ENCODE assay signal across 10 mouse cellular contexts in genomic region chr19:5723934-5724548, GRCm38 (mm10). TPM values are rescaled to one million over a fixed set of nuclear protein-coding genes. Genes with fewer than 3 reads are reported as not detected.
A peak's percentile ranks its signal among the peaks of the same experiment; 100 is the strongest.
DNase-seq lines count a peak whose midpoint lies in the region; ATAC-seq and TF ChIP-seq lines count a peak whose summit lies in the region.
"Had no signal": no experiment of that assay in that cellular context is flagged by ENCODE, and none has a peak within 500 bp of the region (broad histone marks: within the 10 kb centered on the region; RNA-seq: fewer than 3 reads in every experiment).

No protein-coding gene starts in this region.

- peak overlapping the region; percentile 86; the same call in 1 of the 2 replicates for H3K27ac ChIP-seq in lung, embryonic 14.5 days (ENCODE audit: low read depth)
- no peak overlapping the region for H3K27ac ChIP-seq in hindbrain, postnatal 0 days

- 62% methylated on average over 4 of the region's 4 CpGs for WGBS in lung, embryonic 14.5 days
- 74% methylated on average over 4 of the region's 4 CpGs for WGBS in hindbrain, postnatal 0 days

- TF ChIP-seq POLR2A in myocyte (IDR thresholded peaks at IDR 0.05; ENCODE audit: insufficient read length, low read depth): peak; percentile 31

- H3K36me3 ChIP-seq in erythroblast, embryonic 14.5 days (ENCODE audit: control insufficient read depth): peaks cover 87% of the 10 kb centered on the region
- peaks cover 56% of the 10 kb centered on the region for H3K36me3 ChIP-seq in lung, embryonic 14.5 days (ENCODE audit: insufficient read depth)
- H3K36me3 ChIP-seq in hindbrain, postnatal 0 days (ENCODE audit: insufficient read depth, low read length): peaks cover 27% of the 10 kb centered on the region
- peaks cover 43% of the 10 kb centered on the region for H3K36me3 ChIP-seq in myocyte (ENCODE audit: control insufficient read depth, insufficient read depth)

- no peak for DNase-seq in lung, embryonic 14.5 days
- no peak for DNase-seq in lung, postnatal 4 days
- no peak for DNase-seq in hindbrain, postnatal 0 days (ENCODE audit: low spot score)
- no peak for DNase-seq in spleen, postnatal 14 days (ENCODE audit: low spot score in 2 of 2)
- DNase-seq: right cerebral cortex, postnatal 4 days had no signal

- H3K4me2 ChIP-seq in lung, embryonic 14.5 days: peak overlapping the region; percentile 92
- 0 out of 2 replicates have a peak overlapping the region, but pooled peaks have one; percentile 96 for H3K4me2 ChIP-seq in hindbrain, postnatal 0 days (ENCODE audit: low read depth, low read length)
- peak overlapping the region; percentile 100 for H3K4me2 ChIP-seq in myocyte (ENCODE audit: low read depth)

- H3K4me1 ChIP-seq in erythroblast, embryonic 14.5 days (ENCODE audit: control insufficient read depth): peaks cover 87% of the 10 kb centered on the region
- peaks cover 28% of the 10 kb centered on the region for H3K4me1 ChIP-seq in lung, embryonic 14.5 days (ENCODE audit: insufficient read depth)
- H3K4me1 ChIP-seq in hindbrain, postnatal 0 days (ENCODE audit: insufficient read depth, low read length): peaks cover 20% of the 10 kb centered on the region

- H3K79me2 ChIP-seq in myocyte (ENCODE audit: control insufficient read depth, insufficient read depth): peaks cover 61% of the 10 kb centered on the region

- no peak for ATAC-seq in erythroblast, adult 5-6 weeks (replicated peaks; ENCODE audit: low FRiP score, poor library complexity, severe bottlenecking)
- no peak for ATAC-seq in lung, embryonic 14.5 days (ENCODE audit: insufficient read depth)
- ATAC-seq in hindbrain, postnatal 0 days: no peak
- ATAC-seq in granulocyte monocyte progenitor cell, adult 5-6 weeks (replicated peaks; ENCODE audit: poor library complexity, severe bottlenecking): no peak

- H3K4me3 ChIP-seq in erythroblast, embryonic 14.5 days (replicated peaks): peak overlapping the region; percentile 74
- peak overlapping the region; percentile 83 for H3K4me3 ChIP-seq in lung, embryonic 14.5 days (ENCODE audit: low read depth, low read length)
- no peak overlapping the region for H3K4me3 ChIP-seq in hindbrain, postnatal 0 days (ENCODE audit: low read length)
- H3K4me3 ChIP-seq in myocyte: peak overlapping the region; percentile 93

- peak overlapping the region; percentile 14 for H3ac ChIP-seq in myocyte (ENCODE audit: control insufficient read depth, insufficient read length)

- H3K27me3 ChIP-seq in erythroblast, embryonic 14.5 days (ENCODE audit: control insufficient read depth): no peaks in the 10 kb centered on the region; the same call in 1 of the 2 replicates
- H3K27me3 ChIP-seq in lung, embryonic 14.5 days (ENCODE audit: insufficient read depth, low read length): no peaks in the 10 kb centered on the region
- no peaks in the 10 kb centered on the region for H3K27me3 ChIP-seq in hindbrain, postnatal 0 days (ENCODE audit: insufficient read depth, low read length)
- no peaks in the 10 kb centered on the region for H3K27me3 ChIP-seq in myocyte (ENCODE audit: control insufficient read depth, insufficient read depth, insufficient read length)

- no peaks in the 10 kb centered on the region for H3K9me3 ChIP-seq in erythroblast, embryonic 14.5 days (ENCODE audit: control insufficient read depth, low read length)
- no peaks in the 10 kb centered on the region for H3K9me3 ChIP-seq in lung, embryonic 14.5 days (ENCODE audit: low read depth, low read length)
- no peaks in the 10 kb centered on the region for H3K9me3 ChIP-seq in hindbrain, postnatal 0 days (ENCODE audit: low read length)

- peak overlapping the region; percentile 76 for H3K9ac ChIP-seq in lung, embryonic 14.5 days
- no peak overlapping the region for H3K9ac ChIP-seq in hindbrain, postnatal 0 days (replicated peaks; ENCODE audit: low read length)

- TF ChIP-seq CTCF in lung, embryonic 14.5 days (IDR thresholded peaks at IDR 0.05; ENCODE audit: low read depth): no peak
- TF ChIP-seq CTCF in hindbrain, postnatal 0 days (IDR thresholded peaks at IDR 0.05; ENCODE audit: low read depth): no peak

TF ChIP-seq in myocyte, 11 proteins besides CTCF, POLR2A, EP300 and RAD21:
- TF ChIP-seq POLR2AphosphoS2 (IDR thresholded peaks at IDR 0.05; ENCODE audit: insufficient read length, low read depth): peak; percentile 65
- no peak for TF ChIP-seq SRF (IDR thresholded peaks at IDR 0.05; ENCODE audit: control insufficient read depth, insufficient read length, low read depth)
- no peak for TF ChIP-seq USF1 (IDR thresholded peaks at IDR 0.05; ENCODE audit: low read depth)
- TF ChIP-seq MYOD1 (IDR thresholded peaks at IDR 0.05; ENCODE audit: control insufficient read depth in 1 of 3, insufficient read length in 2 of 3, low read depth in 2 of 3): peak in 1 of 3 experiments; percentile 5

RNA-seq across cellular contexts. Expression of gene Ehbp1l1, which starts 2.1 kb away (rescaled TPM):
- 88.4 and 106 TPM in 2 replicates for polyA plus RNA-seq in erythroblast, embryonic 14.5 days (2012)
- 27.5 and 57.9 TPM in 2 replicates for total RNA-seq in erythroblast, adult 5-6 weeks (2015; ENCODE audit: low replicate concordance)
- total RNA-seq in erythroblast, adult 5-6 weeks (2017; ENCODE audit: low replicate concordance): 236 and 446 TPM in 2 replicates
- 15.5 and 17.4 TPM in 2 replicates for polyA plus RNA-seq in lung, embryonic 14.5 days (2014; fragmentation: Nextera tagmentation; extraction: Ambion mirVana)
- total RNA-seq in hindbrain, postnatal 0 days (2014; rRNA removed): 16.6 and 19.7 TPM in 2 replicates
- 40.0 and 43.0 TPM in 2 replicates for polyA plus RNA-seq in hindbrain, postnatal 0 days (2015; fragmentation: Nextera tagmentation; extraction: Ambion mirVana)
- 97.4 TPM for polyA plus RNA-seq in myocyte (2012; fragmentation: generic; extraction: Trizol)
- total RNA-seq in granulocyte monocyte progenitor cell, adult 5-6 weeks (2014; fragmentation: Nextera tagmentation): 23.2 and 29.5 TPM in 2 replicates
- 30.6 and 41.6 TPM in 2 replicates for total RNA-seq in granulocyte monocyte progenitor cell, adult 5-6 weeks (2017)

RNA-seq across cellular contexts. Expression of gene Fam89b, which starts 5.4 kb away (rescaled TPM):
- polyA plus RNA-seq in erythroblast, embryonic 14.5 days (2012): 33.0 and 41.0 TPM in 2 replicates
- 11.5 and 30.4 TPM in 2 replicates for total RNA-seq in erythroblast, adult 5-6 weeks (2015; ENCODE audit: low replicate concordance)
- 8.5 and 10.5 TPM in 2 replicates for total RNA-seq in erythroblast, adult 5-6 weeks (2017; ENCODE audit: low replicate concordance)
- 108 and 116 TPM in 2 replicates for polyA plus RNA-seq in lung, embryonic 14.5 days (2014; fragmentation: Nextera tagmentation; extraction: Ambion mirVana)
- total RNA-seq in hindbrain, postnatal 0 days (2014; rRNA removed): 177 and 188 TPM in 2 replicates
- polyA plus RNA-seq in hindbrain, postnatal 0 days (2015; fragmentation: Nextera tagmentation; extraction: Ambion mirVana): 131 and 140 TPM in 2 replicates
- polyA plus RNA-seq in myocyte (2012; fragmentation: generic; extraction: Trizol): 77.4 TPM
- total RNA-seq in granulocyte monocyte progenitor cell, adult 5-6 weeks (2014; fragmentation: Nextera tagmentation): 37.4 and 41.7 TPM in 2 replicates
- total RNA-seq in granulocyte monocyte progenitor cell, adult 5-6 weeks (2017): 20.9 and 31.8 TPM in 2 replicates

RNA-seq across cellular contexts. Expression of gene Ltbp3, which starts 16.7 kb away (rescaled TPM):
- polyA plus RNA-seq in erythroblast, embryonic 14.5 days (2012): 0.06 and 0.09 TPM in 2 replicates
- 0.63 TPM in 1 of 2 replicates, not detected in the other for total RNA-seq in erythroblast, adult 5-6 weeks (2015; ENCODE audit: low replicate concordance)
- total RNA-seq in erythroblast, adult 5-6 weeks (2017; ENCODE audit: low replicate concordance): 0.68 TPM in 1 of 2 replicates, not detected in the other
- 51.8 and 55.9 TPM in 2 replicates for polyA plus RNA-seq in lung, embryonic 14.5 days (2014; fragmentation: Nextera tagmentation; extraction: Ambion mirVana)
- total RNA-seq in hindbrain, postnatal 0 days (2014; rRNA removed): 43.0 and 50.2 TPM in 2 replicates
- 14.0 and 14.4 TPM in 2 replicates for polyA plus RNA-seq in hindbrain, postnatal 0 days (2015; fragmentation: Nextera tagmentation; extraction: Ambion mirVana)
- 100 TPM for polyA plus RNA-seq in myocyte (2012; fragmentation: generic; extraction: Trizol)
- total RNA-seq in granulocyte monocyte progenitor cell, adult 5-6 weeks (2014; fragmentation: Nextera tagmentation): 1.8 and 16.0 TPM in 2 replicates
- 3.7 and 3.9 TPM in 2 replicates for total RNA-seq in granulocyte monocyte progenitor cell, adult 5-6 weeks (2017)

RNA-seq across cellular contexts. Expression of gene Kcnk7, which starts 19.9 kb away (rescaled TPM):
- polyA plus RNA-seq in erythroblast, embryonic 14.5 days (2012): 0.04 and 0.06 TPM in 2 replicates
- not detected in 2 replicates for total RNA-seq in erythroblast, adult 5-6 weeks (2015; ENCODE audit: low replicate concordance)
- not detected in 2 replicates for total RNA-seq in erythroblast, adult 5-6 weeks (2017; ENCODE audit: low replicate concordance)
- polyA plus RNA-seq in lung, embryonic 14.5 days (2014; fragmentation: Nextera tagmentation; extraction: Ambion mirVana): 0.32 and 0.47 TPM in 2 replicates
- total RNA-seq in hindbrain, postnatal 0 days (2014; rRNA removed): not detected in 2 replicates
- polyA plus RNA-seq in hindbrain, postnatal 0 days (2015; fragmentation: Nextera tagmentation; extraction: Ambion mirVana): 0.19 and 0.61 TPM in 2 replicates
- polyA plus RNA-seq in myocyte (2012; fragmentation: generic; extraction: Trizol): 0.12 TPM
- not detected in 2 replicates for total RNA-seq in granulocyte monocyte progenitor cell, adult 5-6 weeks (2014; fragmentation: Nextera tagmentation)
- total RNA-seq in granulocyte monocyte progenitor cell, adult 5-6 weeks (2017): not detected in 2 replicates
- total RNA-seq: common myeloid progenitor, adult 5-6 weeks had no signal

RNA-seq across cellular contexts. Expression of gene Pcnx3, which starts 35.3 kb away (rescaled TPM):
- 43.8 and 46.7 TPM in 2 replicates for polyA plus RNA-seq in erythroblast, embryonic 14.5 days (2012)
- total RNA-seq in erythroblast, adult 5-6 weeks (2015; ENCODE audit: low replicate concordance): 10.7 and 16.3 TPM in 2 replicates
- 14.8 and 20.3 TPM in 2 replicates for total RNA-seq in erythroblast, adult 5-6 weeks (2017; ENCODE audit: low replicate concordance)
- polyA plus RNA-seq in lung, embryonic 14.5 days (2014; fragmentation: Nextera tagmentation; extraction: Ambion mirVana): 28.4 and 35.2 TPM in 2 replicates
- 75.1 and 97.0 TPM in 2 replicates for total RNA-seq in hindbrain, postnatal 0 days (2014; rRNA removed)
- polyA plus RNA-seq in hindbrain, postnatal 0 days (2015; fragmentation: Nextera tagmentation; extraction: Ambion mirVana): 16.8 and 17.2 TPM in 2 replicates
- 34.9 TPM for polyA plus RNA-seq in myocyte (2012; fragmentation: generic; extraction: Trizol)
- 35.2 and 46.8 TPM in 2 replicates for total RNA-seq in granulocyte monocyte progenitor cell, adult 5-6 weeks (2014; fragmentation: Nextera tagmentation)
- total RNA-seq in granulocyte monocyte progenitor cell, adult 5-6 weeks (2017): 12.6 and 22.7 TPM in 2 replicates

Comparison
In these comparisons a context has a peak if more than half of its experiments do, and no peak if none do; other contexts are left out.
1. RNA of gene Ltbp3, which starts 16.7 kb away (polyA plus RNA-seq): 100 TPM in myocyte (single experiment), 51.8 to 55.9 TPM in lung, embryonic 14.5 days and 14.0 to 14.4 TPM in hindbrain, postnatal 0 days; 0.06 to 0.09 TPM in erythroblast, embryonic 14.5 days; every median in the first group is over 10 times any median in the second.
2. Peak in every context shown above with its lines, with median percentiles within 50 percentile points of each other: H3K4me2 ChIP-seq.